Comparison of ENCODE assay signal across 20 mouse cellular contexts in genomic region chr5:117749353-117749752, GRCm38 (mm10). TPM values are rescaled to one million over a fixed set of nuclear protein-coding genes. Genes with fewer than 3 reads are reported as not detected.
DNase-seq lines count a peak whose midpoint lies in the region; ATAC-seq and TF ChIP-seq lines count a peak whose summit lies in the region.
"Had no signal": no experiment of that assay in that cellular context is flagged by ENCODE, and none has a peak within 500 bp of the region (broad histone marks: within the 10 kb centered on the region; RNA-seq: fewer than 3 reads in every experiment).

No protein-coding gene starts in this region.

- peak; percentile 13 for DNase-seq in ZHBTc4 (ENCODE audit: low read depth, low spot score)
- peak; percentile 84 for DNase-seq in kidney, adult 2 months
- DNase-seq in kidney, postnatal 14 days: peak; percentile 63
- no peak for DNase-seq in adrenal gland, adult 18-20 months (ENCODE audit: low spot score in 2 of 2)
- no peak for DNase-seq in left cerebral cortex, postnatal 36 days (ENCODE audit: low spot score in 2 of 2)
- DNase-seq: cerebellum, adult 11 months; cerebellum, postnatal 14 days; gastrocnemius, postnatal 36 days; layer of hippocampus, adult 9-11 months; retina, postnatal 1 day; thymus, postnatal 25 days had no signal

- H3K4me1 ChIP-seq in hindbrain, embryonic 16.5 days (ENCODE audit: control insufficient read depth, insufficient read depth, low read depth, low read length): peaks cover 4% of the 10 kb centered on the region; the same call in 1 of the 2 replicates
- H3K4me1 ChIP-seq in hindbrain, embryonic 13.5 days (replicated peaks): peaks cover 24% of the 10 kb centered on the region
- peaks cover 9% of the 10 kb centered on the region; the same call in 1 of the 2 replicates for H3K4me1 ChIP-seq in kidney, adult 2 months (ENCODE audit: control insufficient read depth, insufficient read depth, low read length)
- H3K4me1 ChIP-seq: heart, embryonic 12.5 days; intestine, embryonic 15.5 days; liver, embryonic 15.5 days had no signal

- no peaks in the 10 kb centered on the region for H3K9me3 ChIP-seq in hindbrain, embryonic 16.5 days (ENCODE audit: control insufficient read depth, low read length)
- H3K9me3 ChIP-seq in hindbrain, embryonic 13.5 days: no peaks in the 10 kb centered on the region
- H3K9me3 ChIP-seq: intestine, embryonic 15.5 days; liver, embryonic 15.5 days had no signal

- H3K36me3 ChIP-seq in hindbrain, embryonic 16.5 days (ENCODE audit: control insufficient read depth, insufficient read depth, low read length): no peaks in the 10 kb centered on the region
- peaks cover 15% of the 10 kb centered on the region for H3K36me3 ChIP-seq in hindbrain, embryonic 13.5 days
- H3K36me3 ChIP-seq in kidney, adult 2 months (ENCODE audit: control insufficient read depth, insufficient read depth, low read length): no peaks in the 10 kb centered on the region
- H3K36me3 ChIP-seq: heart, embryonic 12.5 days; intestine, embryonic 15.5 days; liver, embryonic 15.5 days had no signal

- no peak overlapping the region for H3K9ac ChIP-seq in hindbrain, embryonic 16.5 days (ENCODE audit: low read depth, low read length)
- H3K9ac ChIP-seq in hindbrain, embryonic 13.5 days: no peak overlapping the region
- H3K9ac ChIP-seq: heart, embryonic 12.5 days; intestine, embryonic 15.5 days; liver, embryonic 15.5 days had no signal

- intact Hi-C loops in left cerebral cortex, postnatal 36 days (cut with DNase I): no loop called here

- 11% methylated on average over 5 of the region's 5 CpGs for WGBS in hindbrain, embryonic 16.5 days
- WGBS in hindbrain, embryonic 13.5 days: 16% methylated on average over 5 of the region's 5 CpGs
- WGBS in kidney, adult 2 months: 18% methylated on average over 5 of the region's 5 CpGs

- H3K27me3 ChIP-seq in hindbrain, embryonic 16.5 days (replicated peaks; ENCODE audit: control insufficient read depth, insufficient read depth, low read length): no peaks in the 10 kb centered on the region
- no peaks in the 10 kb centered on the region for H3K27me3 ChIP-seq in hindbrain, embryonic 13.5 days
- H3K27me3 ChIP-seq in kidney, adult 2 months (replicated peaks; ENCODE audit: control insufficient read depth, insufficient read depth, low read length): no peaks in the 10 kb centered on the region
- H3K27me3 ChIP-seq: heart, embryonic 12.5 days; intestine, embryonic 15.5 days; liver, embryonic 15.5 days had no signal

- H3K27ac ChIP-seq in hindbrain, embryonic 16.5 days (ENCODE audit: low read depth, low read length): no peak overlapping the region
- H3K27ac ChIP-seq in hindbrain, embryonic 13.5 days: no peak overlapping the region
- H3K27ac ChIP-seq in kidney, adult 2 months (ENCODE audit: insufficient read depth, low read depth, low read length): no peak overlapping the region
- H3K27ac ChIP-seq: intestine, embryonic 15.5 days; liver, embryonic 15.5 days had no signal

- TF ChIP-seq POLR2A in kidney, adult 2 months (IDR thresholded peaks at IDR 0.05; ENCODE audit: low read depth, low read length): no peak

- H3K4me2 ChIP-seq in hindbrain, embryonic 16.5 days (ENCODE audit: low read length): no peak overlapping the region
- H3K4me2 ChIP-seq in hindbrain, embryonic 13.5 days: no peak overlapping the region
- H3K4me2 ChIP-seq: heart, embryonic 12.5 days; intestine, embryonic 15.5 days; liver, embryonic 15.5 days had no signal

- no peak for TF ChIP-seq CTCF in kidney, adult 2 months (conservative IDR thresholded peaks at IDR 0.05; ENCODE audit: insufficient read depth, insufficient read length, low read depth, low read length)

- no peak overlapping the region for H3K4me3 ChIP-seq in hindbrain, embryonic 16.5 days (ENCODE audit: low read length)
- no peak overlapping the region for H3K4me3 ChIP-seq in hindbrain, embryonic 13.5 days
- H3K4me3 ChIP-seq in kidney, adult 2 months (ENCODE audit: insufficient read depth, low read depth, low read length): no peak overlapping the region
- H3K4me3 ChIP-seq: erythroblast, embryonic 14.5 days; heart, embryonic 12.5 days; intestine, embryonic 15.5 days; liver, embryonic 15.5 days had no signal

- peak; percentile 27; the same call in 1 of the 2 replicates for ATAC-seq in hindbrain, embryonic 16.5 days
- no peak for ATAC-seq in hindbrain, embryonic 13.5 days (ENCODE audit: low FRiP score)
- ATAC-seq in granulocyte monocyte progenitor cell, adult 5-6 weeks (replicated peaks; ENCODE audit: poor library complexity, severe bottlenecking): no peak
- ATAC-seq: intestine, embryonic 15.5 days; lung, postnatal 0 days had no signal

RNA-seq across cellular contexts. Expression of gene Nos1, which starts 31.5 kb away (rescaled TPM):
- 2.8 and 3.1 TPM in 2 replicates for polyA plus RNA-seq in hindbrain, embryonic 16.5 days (2015; fragmentation: Nextera tagmentation; extraction: Ambion mirVana)
- 1.6 and 1.7 TPM in 2 replicates for polyA plus RNA-seq in hindbrain, embryonic 13.5 days (2015; fragmentation: Nextera tagmentation; extraction: Ambion mirVana)
- 0.60 and 0.67 TPM in 2 replicates for polyA plus RNA-seq in kidney, adult 2 months (2012; rRNA removed)
- not detected in 2 replicates for total RNA-seq in granulocyte monocyte progenitor cell, adult 5-6 weeks (2014; fragmentation: Nextera tagmentation)
- not detected in 2 replicates for total RNA-seq in granulocyte monocyte progenitor cell, adult 5-6 weeks (2017)
- total RNA-seq in adrenal gland, adult 18-20 months (2021): under 1 TPM; 0.74 to 0.76 TPM
- total RNA-seq in left cerebral cortex, postnatal 36 days (2021): 10 to 100 TPM; 26.0 to 31.0 TPM
- total RNA-seq: megakaryocyte, adult 5-6 weeks had no signal
- polyA plus RNA-seq: erythroblast, embryonic 14.5 days had no signal

Comparison
In these comparisons a context has a peak if more than half of its experiments do, and no peak if none do; other contexts are left out.
1. DNase-seq: peak in ZHBTc4 (single experiment), kidney, adult 2 months (single experiment) and kidney, postnatal 14 days (single experiment); none in adrenal gland, adult 18-20 months (0 of 2) and left cerebral cortex, postnatal 36 days (0 of 2).
2. RNA of gene Nos1, which starts 31.5 kb away (total RNA-seq): 26.0 to 31.0 TPM in left cerebral cortex, postnatal 36 days; 0.74 to 0.76 TPM in adrenal gland, adult 18-20 months and not detected in granulocyte monocyte progenitor cell, adult 5-6 weeks; every median in the first group is over 10 times any median in the second.